Mouse (Mus musculus): ENCODE measurements around the gene Myo6. TPM values are rescaled to one million over a fixed set of nuclear protein-coding genes. Genes with fewer than 3 reads are reported as not detected.

The Myo6 gene
- total RNA-seq, 2 experiments from 2014 or later: 0.51 to 1.3 TPM

GRCm38 (mm10) chr9:80226579-80227325, 61.9 kb downstream of the Myo6 start:
- no peak for ATAC-seq (ENCODE audit: poor library complexity, severe bottlenecking)

GRCm38 (mm10) chr9:80233831-80234455, 69.1 kb downstream of the Myo6 start:
- ATAC-seq (ENCODE audit: poor library complexity, severe bottlenecking): no peak

- ATAC-seq (ENCODE audit: poor library complexity, severe bottlenecking): no peak
Observed at GRCm38 (mm10) chr9:80237184-80237799, 72.5 kb downstream of the Myo6 start.

GRCm38 (mm10) chr9:80241719-80242118, 76.9 kb downstream of the Myo6 start:
- no peak for ATAC-seq (ENCODE audit: poor library complexity, severe bottlenecking)

- peak; percentile 68 for ATAC-seq (ENCODE audit: poor library complexity, severe bottlenecking)
Observed at GRCm38 (mm10) chr9:80252146-80252545, 87.3 kb downstream of the Myo6 start.

- ATAC-seq (ENCODE audit: poor library complexity, severe bottlenecking): no peak
Observed at GRCm38 (mm10) chr9:80253241-80253640, 88.4 kb downstream of the Myo6 start.

GRCm38 (mm10) chr9:80256561-80256960, 91.7 kb downstream of the Myo6 start:
- no peak for ATAC-seq (ENCODE audit: poor library complexity, severe bottlenecking)

GRCm38 (mm10) chr9:80258396-80258795, 93.6 kb downstream of the Myo6 start:
- peak; percentile 57 for ATAC-seq (ENCODE audit: poor library complexity, severe bottlenecking)

- ATAC-seq (ENCODE audit: poor library complexity, severe bottlenecking): no peak
Observed at GRCm38 (mm10) chr9:80260905-80261304, 96.1 kb downstream of the Myo6 start.

GRCm38 (mm10) chr9:80262367-80263026, 97.7 kb downstream of the Myo6 start:
- ATAC-seq (ENCODE audit: poor library complexity, severe bottlenecking): 0 out of 2 replicates have a peak, but pooled peaks have one; percentile 20

GRCm38 (mm10) chr9:80266086-80266485, 101.3 kb downstream of the Myo6 start:
- ATAC-seq (ENCODE audit: poor library complexity, severe bottlenecking): peak; percentile 44; the same call in 1 of the 2 replicates

GRCm38 (mm10) chr9:80266507-80266906, 101.7 kb downstream of the Myo6 start:
- ATAC-seq (ENCODE audit: poor library complexity, severe bottlenecking): peak; percentile 78

- no peak for ATAC-seq (ENCODE audit: poor library complexity, severe bottlenecking)
Observed at GRCm38 (mm10) chr9:80269596-80269995, 104.8 kb downstream of the Myo6 start.

GRCm38 (mm10) chr9:80272951-80273350, 108.1 kb downstream of the Myo6 start:
- ATAC-seq (ENCODE audit: poor library complexity, severe bottlenecking): no peak

GRCm38 (mm10) chr9:80275053-80275771, 110.4 kb downstream of the Myo6 start:
- ATAC-seq (ENCODE audit: poor library complexity, severe bottlenecking): no peak

GRCm38 (mm10) chr9:80275772-80276134, 110.9 kb downstream of the Myo6 start:
- ATAC-seq (ENCODE audit: poor library complexity, severe bottlenecking): no peak

GRCm38 (mm10) chr9:80277157-80277556, 112.3 kb downstream of the Myo6 start:
- no peak for ATAC-seq (ENCODE audit: poor library complexity, severe bottlenecking)

GRCm38 (mm10) chr9:80277770-80278169, 112.9 kb downstream of the Myo6 start:
- ATAC-seq (ENCODE audit: poor library complexity, severe bottlenecking): no peak

GRCm38 (mm10) chr9:80280724-80281123, 115.9 kb downstream of the Myo6 start:
- no peak for ATAC-seq (ENCODE audit: poor library complexity, severe bottlenecking)

GRCm38 (mm10) chr9:80282426-80282825, 117.6 kb downstream of the Myo6 start:
- ATAC-seq (ENCODE audit: poor library complexity, severe bottlenecking): no peak

Measured in megakaryocyte, adult 5-6 weeks (primary cell).